ENCODE assay signal across 8 mouse cellular contexts in the genomic region with DNA sequence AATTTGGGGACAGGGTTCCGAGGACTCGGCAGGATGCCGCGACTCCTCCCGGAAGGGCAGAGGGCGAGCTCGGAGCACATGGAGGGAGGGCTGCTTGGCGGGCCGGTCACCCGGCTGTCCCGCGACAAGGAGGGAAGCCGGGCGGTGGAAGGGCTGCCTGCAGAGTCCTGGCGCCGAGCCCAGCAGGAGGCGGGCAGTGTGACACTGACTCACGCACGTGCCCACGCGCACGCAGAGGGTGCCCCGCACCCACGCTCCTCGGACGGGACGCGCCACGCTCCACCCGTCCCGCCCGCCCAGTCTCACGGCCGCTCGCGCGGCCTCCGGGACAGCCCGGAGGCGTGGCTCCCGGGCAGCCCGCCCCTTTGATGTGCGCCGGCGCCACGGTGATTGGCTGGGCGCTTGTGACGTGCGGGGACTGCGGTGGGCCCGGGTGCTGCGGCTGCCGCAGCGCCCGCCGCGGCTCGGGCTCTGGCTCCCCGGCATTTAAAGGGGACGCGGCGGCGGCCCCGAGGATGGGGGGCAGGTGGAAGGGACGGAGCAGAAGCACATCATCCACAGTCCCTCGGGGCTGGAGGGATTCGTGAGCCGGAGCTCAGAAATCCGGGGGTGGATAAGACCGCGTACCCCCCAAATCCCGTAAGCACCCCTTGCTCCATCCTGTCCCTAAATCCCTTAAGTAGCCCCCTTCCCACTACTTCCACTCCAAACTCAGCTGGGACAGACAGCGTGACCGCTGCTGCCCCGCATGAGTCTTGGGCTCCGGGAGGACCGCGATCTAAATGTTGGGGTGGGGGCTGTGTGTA. TPM values are rescaled to one million over a fixed set of nuclear protein-coding genes. Genes with fewer than 3 reads are reported as not detected.
A peak's percentile ranks its signal among the peaks of the same experiment; 100 is the strongest.
DNase-seq lines count a peak whose midpoint lies in the region; ATAC-seq lines count a peak whose summit lies in the region.

A gene (plus strand): TSS at position 429 of the 806 bp plus-strand sequence.

- H3K9ac ChIP-seq in hindbrain, embryonic 12.5 days: peak within 1 kb of the TSS; percentile 75

- peak within 1 kb of the TSS; percentile 88 for H3K4me2 ChIP-seq in hindbrain, embryonic 12.5 days (replicated peaks)

- ATAC-seq in hindbrain, embryonic 12.5 days (ENCODE audit: low FRiP score): peak; percentile 96

- peaks cover 5% of the 10 kb centered on the region for H3K4me1 ChIP-seq in hindbrain, embryonic 12.5 days

- WGBS in hindbrain, embryonic 12.5 days: under 1% methylated on average over 75 of the region's 78 CpGs

- peaks cover 61% of the 10 kb centered on the region for H3K27me3 ChIP-seq in hindbrain, embryonic 12.5 days

- DNase-seq in NIH3T3 (ENCODE audit: low read depth): peak; percentile 94
- DNase-seq in cerebellum, adult 9-11 months: peak; percentile 95
- peak; percentile 77 to 89 for DNase-seq in frontal cortex, postnatal 10 days (ENCODE audit: low spot score in 2 of 2)
- DNase-seq in left cerebral cortex, adult 11 months (ENCODE audit: low spot score): peak; percentile 83
- DNase-seq in lung, postnatal 4 days: peak; percentile 95 to 96
- DNase-seq in retina, postnatal 7 days (ENCODE audit: low read depth, low spot score): peak; percentile 85
- peak; percentile 86 for DNase-seq in urinary bladder, adult 2 months (ENCODE audit: low spot score)

- no peaks in the 10 kb centered on the region for H3K9me3 ChIP-seq in hindbrain, embryonic 12.5 days (replicated peaks)

- no peak within 1 kb of the TSS for H3K27ac ChIP-seq in hindbrain, embryonic 12.5 days

- no peaks in the 10 kb centered on the region for H3K36me3 ChIP-seq in hindbrain, embryonic 12.5 days

- H3K4me3 ChIP-seq in hindbrain, embryonic 12.5 days: peak within 1 kb of the TSS; percentile 72

RNA-seq across cellular contexts. Expression of the gene that starts here (rescaled TPM):
- 0.43 TPM in 1 of 2 replicates, not detected in the other for polyA plus RNA-seq in hindbrain, embryonic 12.5 days (2016; fragmentation: Nextera tagmentation; extraction: Ambion mirVana)
- 33.2 and 40.8 TPM in 2 replicates for polyA plus RNA-seq in urinary bladder, adult 2 months (2012; rRNA removed)

Comparison
In these comparisons a context has a peak if more than half of its experiments do, and no peak if none do; other contexts are left out.
1. RNA of the gene that starts here (polyA plus RNA-seq): 33.2 to 40.8 TPM in urinary bladder, adult 2 months; 0.43 TPM in hindbrain, embryonic 12.5 days; every median in the first group is over 10 times any median in the second.
2. Peak in ATAC-seq, H3K4me3 ChIP-seq, H3K9ac ChIP-seq and H3K4me2 ChIP-seq in hindbrain, embryonic 12.5 days; RNA of the gene not detected or under 1 TPM.
3. Peak in every context shown above with its lines, with median percentiles within 50 percentile points of each other: DNase-seq.